In genomic region chr1:23264251-23264650, GRCm38 (mm10) we compare ENCODE assay signal across 13 mouse cellular contexts.
DNase-seq lines count a peak whose midpoint lies in the region; ATAC-seq and TF ChIP-seq lines count a peak whose summit lies in the region.
"Had no signal": no experiment of that assay in that cellular context is flagged by ENCODE, and none has a peak within 500 bp of the region (broad histone marks: within the 10 kb centered on the region; RNA-seq: fewer than 3 reads in every experiment).

No protein-coding gene starts in this region.

- H3K27me3 ChIP-seq in heart, embryonic 14.5 days (ENCODE audit: control insufficient read depth, insufficient read depth, low read length), result no peaks in the 10 kb centered on the region
- H3K27me3 ChIP-seq in intestine, postnatal 0 days (replicated peaks; ENCODE audit: control insufficient read depth, insufficient read depth, low read length), result no peaks in the 10 kb centered on the region
- H3K27me3 ChIP-seq: CH12.LX had no signal

- H3K36me3 ChIP-seq in heart, embryonic 14.5 days (ENCODE audit: control insufficient read depth, insufficient read depth, low read length), result peaks cover 12% of the 10 kb centered on the region; the same call in 1 of the 2 replicates
- H3K36me3 ChIP-seq in intestine, postnatal 0 days (ENCODE audit: control insufficient read depth, insufficient read depth), result no peaks in the 10 kb centered on the region
- H3K36me3 ChIP-seq: limb, embryonic 10.5 days had no signal

- DNase-seq in heart, postnatal 10 days, result no peak
- peak; percentile 24 to 39 for DNase-seq in left cerebral cortex, adult 18-20 months (ENCODE audit: low spot score in 2 of 2)
- no peak for DNase-seq in left cerebral cortex, adult 9 months (ENCODE audit: low spot score in 2 of 2)
- peak; percentile 24 for DNase-seq in adipocyte (ENCODE audit: low spot score)
- no peak for DNase-seq in ovary, postnatal 14 days (ENCODE audit: low spot score)
- DNase-seq: adrenal gland, postnatal 14 days; embryo, embryonic 11 days; gastrocnemius, postnatal 25 days had no signal

- ATAC-seq in heart, embryonic 14.5 days (ENCODE audit: insufficient number of reproducible peaks, insufficient read depth, low FRiP score, low read depth), result no peak
- ATAC-seq in intestine, postnatal 0 days, result no peak

- peak overlapping the region; percentile 51 for H3K4me2 ChIP-seq in heart, embryonic 14.5 days (ENCODE audit: low read length)
- peak overlapping the region; percentile 27 for H3K4me2 ChIP-seq in intestine, postnatal 0 days (replicated peaks; ENCODE audit: low read depth)

- peak overlapping the region; percentile 24 to 62 for H3K27ac ChIP-seq in heart, embryonic 14.5 days (replicated peaks in 1 of 2; ENCODE audit: control insufficient read depth in 1 of 2, insufficient read depth in 1 of 2, low read depth in 2 of 2, low read length in 2 of 2)
- H3K27ac ChIP-seq in intestine, postnatal 0 days (ENCODE audit: low read depth, low read length), result no peak overlapping the region
- H3K27ac ChIP-seq: limb, embryonic 10.5 days had no signal

- peaks cover 5 to 29% of the 10 kb centered on the region in 2 experiments for H3K4me1 ChIP-seq in heart, embryonic 14.5 days (ENCODE audit: control insufficient read depth in 2 of 2, insufficient read depth in 2 of 2, low read length in 2 of 2)
- no peaks in the 10 kb centered on the region for H3K4me1 ChIP-seq in intestine, postnatal 0 days (replicated peaks; ENCODE audit: control insufficient read depth, insufficient read depth, low read length)
- H3K4me1 ChIP-seq: megakaryocyte, embryonic 14.5 days had no signal

- TF ChIP-seq CTCF in intestine, postnatal 0 days (IDR thresholded peaks at IDR 0.05; ENCODE audit: low read depth), result no peak

- intact Hi-C loops in heart, postnatal 10 days (cut with DNase I), result no loop called here

- no peak overlapping the region for H3K4me3 ChIP-seq in heart, embryonic 14.5 days (ENCODE audit: control insufficient read depth in 1 of 2, insufficient read depth in 1 of 2, low read depth in 1 of 2, low read length in 2 of 2)
- no peak overlapping the region for H3K4me3 ChIP-seq in intestine, postnatal 0 days (ENCODE audit: low read depth, low read length)
- H3K4me3 ChIP-seq: limb, embryonic 10.5 days; megakaryocyte, embryonic 14.5 days had no signal

- H3K9me3 ChIP-seq in heart, embryonic 14.5 days (ENCODE audit: control insufficient read depth, low read length), result no peaks in the 10 kb centered on the region
- H3K9me3 ChIP-seq in intestine, postnatal 0 days (ENCODE audit: control insufficient read depth), result no peaks in the 10 kb centered on the region
- H3K9me3 ChIP-seq: limb, embryonic 10.5 days; megakaryocyte, embryonic 14.5 days had no signal

- 23% methylated on average over 3 of the region's 3 CpGs for WGBS in heart, embryonic 14.5 days
- 36% methylated on average over 3 of the region's 3 CpGs for WGBS in intestine, postnatal 0 days

- H3K9ac ChIP-seq in heart, embryonic 14.5 days (ENCODE audit: low read length), result peak overlapping the region; percentile 32
- no peak overlapping the region for H3K9ac ChIP-seq in intestine, postnatal 0 days (ENCODE audit: low read depth, low read length)

Comparison
In these comparisons a context has a peak if more than half of its experiments do, and no peak if none do; other contexts are left out.
1. DNase-seq: peak in left cerebral cortex, adult 18-20 months (2 of 2) and adipocyte (single experiment); none in heart, postnatal 10 days (0 of 2), left cerebral cortex, adult 9 months (0 of 2) and ovary, postnatal 14 days (single experiment).